Mouse (Mus musculus) small intestine, adult 2 months (tissue): ENCODE measurements around the gene Tnfrsf21.

Experiments
- CTCF ChIP-seq: fragments of 200-500 bp; IDR thresholded peaks from 2 replicates; pipeline ENCODE4 v1.5.1; 2012; ENCODE audit warnings: low read depth, mild to moderate bottlenecking, control low read depth, inconsistent platforms, low read length, moderate library complexity, mixed read lengths; ENCODE audit not compliant: insufficient replicate concordance, insufficient read length; ENCODE audit errors: extremely low read depth
- POLR2A ChIP-seq: fragments of 200-500 bp; IDR thresholded peaks from 2 replicates; pipeline ENCODE4 v1.6.1; 2012; ENCODE audit warnings: low read depth, mild to moderate bottlenecking, control low read depth, inconsistent platforms, low read length, moderate library complexity

- no peak for TF ChIP-seq POLR2A
- no peak for TF ChIP-seq CTCF
Observed at GRCm38 (mm10) chr17:43089496-43089895, 73.1 kb downstream of the Tnfrsf21 start.
